Mouse (Mus musculus) E14TG2a.4 (cell line): ENCODE measurements around the gene Ush2a.

ENCODE experiments used
- CTCF ChIP-seq: conservative IDR thresholded peaks from 2 replicates; pipeline ENCODE4 v1.5.1; 2014; ENCODE audit warnings: low read length
- NANOG ChIP-seq: IDR thresholded peaks from 2 replicates; pipeline ENCODE4 v1.6.1; 2014; ENCODE audit warnings: borderline replicate concordance, low read length, mixed read lengths
- POU5F1 ChIP-seq: IDR thresholded peaks from 2 replicates; pipeline ENCODE4 v1.6.1; 2014; ENCODE audit warnings: low read length, borderline replicate concordance

DNA sequence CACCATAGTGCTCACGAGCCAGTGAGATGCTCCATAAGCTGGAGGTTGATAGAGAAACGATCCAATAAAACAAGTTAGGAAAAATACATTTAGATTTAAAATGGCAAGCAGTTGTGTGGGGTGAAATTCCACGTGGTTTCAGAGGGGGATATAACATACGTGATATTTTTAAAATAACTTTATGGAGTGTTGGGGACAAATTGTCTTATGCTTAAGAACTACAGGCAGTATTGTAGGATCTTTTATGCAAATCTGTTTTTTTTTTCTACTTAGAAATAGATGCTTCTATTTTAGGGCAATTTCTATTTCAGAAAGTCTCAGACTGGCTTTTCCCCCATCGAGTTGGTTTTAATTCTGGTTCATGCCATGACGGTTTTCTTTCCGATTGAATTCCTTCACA lies 51.5 kb downstream of the Ush2a start:
- TF ChIP-seq CTCF (no peak), NANOG (no peak), POU5F1 (no peak)
